Mouse (Mus musculus): ENCODE data around the gene Impg1. TPM values are rescaled to one million over a fixed set of nuclear protein-coding genes. Genes with fewer than 3 reads are reported as not detected.

The Impg1 gene
- total and polyA plus RNA-seq, 3 experiments = not detected

DNA sequence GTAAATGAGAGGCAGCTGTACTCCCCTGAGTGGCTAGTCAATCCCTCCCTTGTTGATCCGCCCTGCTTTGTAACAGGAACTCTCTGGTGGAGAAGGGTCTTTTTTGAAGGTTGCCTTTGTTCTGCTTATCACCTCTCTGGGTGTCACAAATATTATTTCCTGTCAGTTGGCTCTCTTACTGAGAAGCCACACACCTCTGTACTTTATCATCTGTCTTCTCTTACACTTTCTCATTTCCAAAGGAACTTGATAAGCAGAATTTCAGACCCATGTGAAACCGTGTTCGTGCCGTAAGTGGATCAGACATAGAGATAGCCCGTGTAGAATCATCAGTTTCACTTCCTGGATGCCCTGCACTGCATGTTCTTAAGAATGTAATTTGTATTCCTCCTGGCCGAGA is 147.3 kb downstream of the Impg1 start:
- H3K27me3 ChIP-seq (ENCODE audit: control insufficient read depth in 1 of 2, insufficient read depth in 2 of 2, low read length in 2 of 2) = no peaks in the 10 kb centered on the region
- H3K9ac ChIP-seq (ENCODE audit: control insufficient read depth, low read depth, low read length, poor library complexity, severe bottlenecking) = no peak overlapping the region
- DNase-seq (ENCODE audit: low read depth, low spot score) = peak; percentile 81
- peak overlapping the region; percentile 82 for H3K27ac ChIP-seq (ENCODE audit: control insufficient read depth, low read depth, low read length)
- peak overlapping the region in 1 of 2 experiments; percentile 20; a peak in 1 of 4 replicates for H3K4me3 ChIP-seq (ENCODE audit: control insufficient read depth in 1 of 2, insufficient read depth in 1 of 2, low read depth in 2 of 2, low read length in 2 of 2)
- peaks cover 0 to 8% of the 10 kb centered on the region in 2 experiments; a peak in 2 of 4 replicates for H3K36me3 ChIP-seq (ENCODE audit: control insufficient read depth in 1 of 2, insufficient read depth in 2 of 2, low read length in 2 of 2)
- no peaks in the 10 kb centered on the region for H3K9me3 ChIP-seq (replicated peaks; ENCODE audit: insufficient read depth, low read length)
- peak; percentile 30; the same call in 1 of the 2 replicates for TF ChIP-seq MXI1 (IDR thresholded peaks at IDR 0.05; ENCODE audit: low read depth, low read length)
- no peak for TF ChIP-seq ZNF384 (IDR thresholded peaks at IDR 0.05; ENCODE audit: low read depth, low read length)
- no peak for TF ChIP-seq E2F4 (IDR thresholded peaks at IDR 0.05; ENCODE audit: borderline replicate concordance, low read depth, low read length)
- no peak for TF ChIP-seq POLR2AphosphoS5 (IDR thresholded peaks at IDR 0.05; ENCODE audit: borderline replicate concordance, low read depth, low read length)
- peak; percentile 84 for TF ChIP-seq ETS1 (IDR thresholded peaks at IDR 0.05; ENCODE audit: low read depth, low read length)
- TF ChIP-seq MEF2A (IDR thresholded peaks at IDR 0.05; ENCODE audit: extremely low read depth, insufficient replicate concordance, low read depth, low read length, poor library complexity, severe bottlenecking) = no peak
- TF ChIP-seq TCF12 (IDR thresholded peaks at IDR 0.05; ENCODE audit: low read depth, low read length) = peak; percentile 77
- TF ChIP-seq GATA1 (IDR thresholded peaks at IDR 0.05; ENCODE audit: low read depth, low read length) = peak; percentile 84
- TF ChIP-seq SMC3 (IDR thresholded peaks at IDR 0.05; ENCODE audit: low read depth, low read length) = no peak
- 0 out of 2 replicates have a peak, but pooled peaks have one; percentile 20 for TF ChIP-seq TBP (IDR thresholded peaks at IDR 0.05; ENCODE audit: low read depth, low read length)
- TF ChIP-seq CHD1 (IDR thresholded peaks at IDR 0.05; ENCODE audit: low read depth, low read length) = no peak
- no peak for TF ChIP-seq POLR2A (IDR thresholded peaks at IDR 0.05; ENCODE audit: control insufficient read depth in 1 of 2, insufficient read depth in 1 of 2, low read depth in 1 of 2, low read length in 2 of 2, poor library complexity in 1 of 2)
- TF ChIP-seq UBTF (IDR thresholded peaks at IDR 0.05; ENCODE audit: borderline replicate concordance, insufficient read depth, low read depth, low read length) = no peak
- no peak for TF ChIP-seq ZMIZ1 (IDR thresholded peaks at IDR 0.05; ENCODE audit: low read depth, low read length)
- no peak for TF ChIP-seq CTCF (IDR thresholded peaks at IDR 0.05 in 2 of 3, conservative IDR thresholded peaks at IDR 0.05 in 1 of 3; ENCODE audit: control insufficient read depth in 1 of 3, insufficient read depth in 1 of 3, low read depth in 2 of 3, low read length in 3 of 3, poor library complexity in 1 of 3, severe bottlenecking in 1 of 3)
- TF ChIP-seq HCFC1 (IDR thresholded peaks at IDR 0.05; ENCODE audit: low read depth, low read length) = no peak
- no peak for TF ChIP-seq MAZ (IDR thresholded peaks at IDR 0.05; ENCODE audit: low read depth, low read length)
- TF ChIP-seq MYB (IDR thresholded peaks at IDR 0.05; ENCODE audit: low read depth, low read length) = peak; percentile 73; the same call in 1 of the 2 replicates
- no peak for TF ChIP-seq KAT2A (conservative IDR thresholded peaks at IDR 0.05; ENCODE audit: low read depth, low read length)
- TF ChIP-seq CHD2 (IDR thresholded peaks at IDR 0.05; ENCODE audit: low read length) = no peak
- 0 out of 2 replicates have a peak, but pooled peaks have one; percentile 24 for TF ChIP-seq RCOR1 (IDR thresholded peaks at IDR 0.05; ENCODE audit: low read depth, low read length)
- TF ChIP-seq JUND (IDR thresholded peaks at IDR 0.05; ENCODE audit: low read depth, low read length) = no peak
- TF ChIP-seq MAX (IDR thresholded peaks at IDR 0.05; ENCODE audit: low read length) = no peak
- peak; percentile 78 to 92 for TF ChIP-seq EP300 (IDR thresholded peaks at IDR 0.05; ENCODE audit: low read depth in 1 of 2, low read length in 2 of 2)
- TF ChIP-seq TAL1 (IDR thresholded peaks at IDR 0.05; ENCODE audit: low read length) = no peak
- peak; percentile 54; the same call in 1 of the 2 replicates for TF ChIP-seq SIN3A (IDR thresholded peaks at IDR 0.05; ENCODE audit: low read length)
- TF ChIP-seq RAD21 (IDR thresholded peaks at IDR 0.05; ENCODE audit: low read depth, low read length) = no peak
- TF ChIP-seq USF1 (IDR thresholded peaks at IDR 0.05; ENCODE audit: low read depth, low read length) = no peak
- no peak for TF ChIP-seq ELF1 (IDR thresholded peaks at IDR 0.05; ENCODE audit: low read depth, low read length)
- TF ChIP-seq BHLHE40 (IDR thresholded peaks at IDR 0.05; ENCODE audit: borderline replicate concordance, low read depth, low read length) = no peak
- TF ChIP-seq MYC (IDR thresholded peaks at IDR 0.05; ENCODE audit: low read depth, low read length) = peak; percentile 43; the same call in 1 of the 2 replicates
- TF ChIP-seq ZC3H11A (IDR thresholded peaks at IDR 0.05; ENCODE audit: low read depth, low read length) = no peak
- no peak for TF ChIP-seq MAFK (IDR thresholded peaks at IDR 0.05; ENCODE audit: borderline replicate concordance, low read depth, low read length)
- no peak for TF ChIP-seq GABPA (IDR thresholded peaks at IDR 0.05; ENCODE audit: low read depth, low read length)
- H3K79me2 ChIP-seq (ENCODE audit: control insufficient read depth, insufficient read depth, low read length, poor library complexity) = no peaks in the 10 kb centered on the region
- peaks cover 0 to 8% of the 10 kb centered on the region in 2 experiments; a peak in 2 of 4 replicates for H3K4me1 ChIP-seq (ENCODE audit: control insufficient read depth in 1 of 2, insufficient read depth in 2 of 2, low read length in 2 of 2)
